Mouse (Mus musculus) heart, postnatal 0 days (tissue): ENCODE results near the gene Fcgbp.

Experiments
- CTCF ChIP-seq: IDR thresholded peaks from 2 replicates; pipeline ENCODE4 v1.5.1; 2016; ENCODE audit warnings: antibody characterized with exemption, control low read depth, low read depth
- EP300 ChIP-seq: IDR thresholded peaks from 2 replicates; pipeline ENCODE4 v1.6.1; 2016; ENCODE audit warnings: antibody characterized with exemption, low read depth

- no peak for TF ChIP-seq CTCF
- TF ChIP-seq EP300 = no peak
Observed at GRCm38 (mm10) chr7:28159292-28159691, 88.3 kb downstream of the Fcgbp start.
